Mouse (Mus musculus): Measurements from ENCODE around the gene Ube2o. TPM values are rescaled to one million over a fixed set of nuclear protein-coding genes. Genes with fewer than 3 reads are reported as not detected.

Gene Ube2o
- polyA plus RNA-seq, 1 experiment from 2014 or later, result 5.2 TPM

DNA sequence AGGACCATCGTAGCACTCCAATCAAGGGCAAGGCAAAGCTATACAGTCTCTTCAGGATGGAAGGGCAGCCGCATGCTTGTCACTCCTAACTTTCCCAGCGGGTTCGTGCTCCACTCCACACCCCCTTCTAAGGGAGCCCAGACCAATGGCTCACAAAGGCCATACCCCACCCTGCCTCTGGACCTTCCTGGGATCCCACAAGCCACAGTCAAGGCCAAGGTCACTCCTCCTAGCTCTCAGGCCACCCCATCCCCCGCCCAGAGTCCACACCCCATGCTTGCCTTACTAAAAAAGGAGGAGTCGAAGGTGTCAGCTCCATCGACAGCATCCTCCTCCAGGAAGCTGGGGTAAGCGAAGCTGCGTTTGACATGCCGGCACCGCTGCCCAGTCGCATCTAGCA, 22.9 kb upstream of the Ube2o start:
- H3K9me3 ChIP-seq (ENCODE audit: control insufficient read depth, low read length), result no peaks in the 10 kb centered on the region
- no peaks in the 10 kb centered on the region for H3K4me1 ChIP-seq (replicated peaks; ENCODE audit: control insufficient read depth, insufficient read depth, low read length)
- no peak for ATAC-seq (ENCODE audit: low read depth)
- no peak overlapping the region for H3K4me3 ChIP-seq (ENCODE audit: low read length)
- no peaks in the 10 kb centered on the region for H3K27me3 ChIP-seq (ENCODE audit: control insufficient read depth, insufficient read depth, low read depth, low read length)
- no peak overlapping the region for H3K4me2 ChIP-seq (ENCODE audit: low read depth, low read length)
- WGBS, result 84% methylated on average over 12 of the region's 12 CpGs
- no peak overlapping the region for H3K27ac ChIP-seq (ENCODE audit: low read length)
- H3K9ac ChIP-seq (ENCODE audit: low read length), result no peak overlapping the region
- H3K36me3 ChIP-seq (ENCODE audit: control insufficient read depth, insufficient read depth, low read length), result peaks cover 20% of the 10 kb centered on the region

DNA sequence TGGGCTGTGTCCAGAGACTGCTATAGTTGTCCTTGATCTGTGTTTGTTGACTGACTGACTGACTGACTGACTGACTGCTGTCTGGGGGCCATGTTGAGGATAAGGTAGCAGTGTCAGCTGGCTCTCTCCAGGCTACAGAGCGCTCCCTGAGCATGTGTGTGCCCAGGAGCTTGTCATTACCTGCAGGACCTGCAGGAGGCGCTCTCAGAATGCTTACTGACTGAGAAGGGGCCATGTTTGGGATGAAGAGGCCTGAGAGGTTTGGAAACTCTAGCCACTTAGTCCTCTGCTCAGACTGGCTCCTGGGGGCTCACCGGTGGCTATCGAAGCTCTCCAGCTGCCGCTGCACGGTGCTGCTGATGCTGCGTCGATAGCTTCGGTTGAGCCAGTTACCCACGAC, 22.1 kb upstream of the Ube2o start:
- H3K9me3 ChIP-seq (ENCODE audit: control insufficient read depth, low read length), result no peaks in the 10 kb centered on the region
- WGBS, result 83% methylated on average over 10 of the region's 10 CpGs
- no peak overlapping the region for H3K4me2 ChIP-seq (ENCODE audit: low read depth, low read length)
- H3K4me1 ChIP-seq (replicated peaks; ENCODE audit: control insufficient read depth, insufficient read depth, low read length), result no peaks in the 10 kb centered on the region
- H3K27me3 ChIP-seq (ENCODE audit: control insufficient read depth, insufficient read depth, low read depth, low read length), result no peaks in the 10 kb centered on the region
- ATAC-seq (ENCODE audit: low read depth), result no peak
- H3K9ac ChIP-seq (ENCODE audit: low read length), result no peak overlapping the region
- no peak overlapping the region for H3K27ac ChIP-seq (ENCODE audit: low read length)
- peaks cover 23% of the 10 kb centered on the region for H3K36me3 ChIP-seq (ENCODE audit: control insufficient read depth, insufficient read depth, low read length)
- H3K4me3 ChIP-seq (ENCODE audit: low read length), result no peak overlapping the region

DNA sequence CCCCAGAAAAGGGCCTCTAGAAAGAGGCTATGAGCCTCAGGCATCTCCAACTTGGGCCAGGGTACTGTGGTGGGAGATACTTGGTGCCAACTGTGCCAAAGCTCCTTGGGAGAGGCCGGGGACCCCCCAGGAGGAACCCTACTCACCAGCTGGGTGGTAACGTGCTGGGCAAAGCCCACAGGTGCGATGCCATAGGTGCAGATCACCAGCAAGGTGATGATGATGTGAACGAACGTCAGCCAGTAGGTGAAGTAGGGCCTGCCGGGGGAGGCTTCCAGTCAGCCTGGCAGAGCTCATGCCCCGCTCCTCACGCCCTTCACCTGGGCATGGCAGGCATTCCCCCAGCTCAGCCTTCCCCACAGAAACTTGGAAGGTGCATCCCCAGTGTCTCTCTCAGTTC, 20.8 kb upstream of the Ube2o start:
- Histone ChIP-seq H3K4me3 (ENCODE audit: low read length) (no peak overlapping the region), H3K27ac (ENCODE audit: low read length) (no peak overlapping the region), H3K4me1 (replicated peaks; ENCODE audit: control insufficient read depth, insufficient read depth, low read length) (no peaks in the 10 kb centered on the region), H3K4me2 (ENCODE audit: low read depth, low read length) (no peak overlapping the region), H3K27me3 (ENCODE audit: control insufficient read depth, insufficient read depth, low read depth, low read length) (no peaks in the 10 kb centered on the region), H3K9ac (ENCODE audit: low read length) (no peak overlapping the region), H3K9me3 (ENCODE audit: control insufficient read depth, low read length) (no peaks in the 10 kb centered on the region), H3K36me3 (ENCODE audit: control insufficient read depth, insufficient read depth, low read length) (peaks cover 26% of the 10 kb centered on the region)
- 84% methylated on average over 8 of the region's 8 CpGs for WGBS
- no peak for ATAC-seq (ENCODE audit: low read depth)

DNA sequence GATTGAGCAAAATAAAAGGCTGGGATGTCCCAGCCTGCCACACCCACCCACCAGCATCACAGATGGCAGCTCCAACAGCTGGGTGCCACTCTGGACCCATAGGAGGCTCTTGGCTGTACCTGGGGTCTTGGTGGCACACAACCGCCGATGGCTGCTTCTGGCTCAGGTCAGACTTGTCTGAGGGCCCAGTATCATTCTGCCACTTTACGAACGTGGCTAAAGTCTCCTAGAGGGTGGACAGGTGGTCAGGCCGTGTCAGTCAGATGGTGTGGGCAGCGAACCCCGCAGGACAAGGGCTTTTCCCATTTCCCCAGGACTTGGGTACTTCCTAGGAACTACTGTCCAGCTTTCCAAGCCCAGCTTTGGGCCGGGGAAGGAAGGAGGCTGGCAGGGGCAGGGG, 19.9 kb upstream of the Ube2o start:
- no peak overlapping the region for H3K4me2 ChIP-seq (ENCODE audit: low read depth, low read length)
- H3K4me1 ChIP-seq (replicated peaks; ENCODE audit: control insufficient read depth, insufficient read depth, low read length), result no peaks in the 10 kb centered on the region
- H3K9me3 ChIP-seq (ENCODE audit: control insufficient read depth, low read length), result no peaks in the 10 kb centered on the region
- no peak overlapping the region for H3K4me3 ChIP-seq (ENCODE audit: low read length)
- ATAC-seq (ENCODE audit: low read depth), result no peak
- no peaks in the 10 kb centered on the region for H3K27me3 ChIP-seq (ENCODE audit: control insufficient read depth, insufficient read depth, low read depth, low read length)
- 93% methylated on average over 8 of the region's 8 CpGs for WGBS
- peaks cover 25% of the 10 kb centered on the region for H3K36me3 ChIP-seq (ENCODE audit: control insufficient read depth, insufficient read depth, low read length)
- H3K9ac ChIP-seq (ENCODE audit: low read length), result no peak overlapping the region
- H3K27ac ChIP-seq (ENCODE audit: low read length), result no peak overlapping the region

DNA sequence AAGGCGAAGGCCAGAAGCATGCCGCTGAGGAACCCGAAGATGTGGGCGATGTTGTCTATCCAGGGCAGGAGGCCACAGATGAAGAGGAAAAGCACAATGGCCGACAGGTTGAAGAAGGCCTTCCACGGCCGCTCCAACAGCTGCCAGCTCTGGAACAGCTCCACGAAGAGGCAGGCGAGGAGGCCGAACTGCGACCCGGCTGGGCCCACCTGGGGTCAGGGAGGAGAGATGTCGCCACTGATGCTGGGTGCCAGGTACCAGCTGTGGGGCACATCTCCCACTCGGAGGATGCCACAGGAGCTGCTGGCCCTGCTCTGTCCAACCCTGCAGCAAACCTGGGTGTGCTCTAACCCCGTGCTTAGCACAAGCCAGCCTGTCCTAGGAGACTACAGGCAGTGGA, 18.0 kb upstream of the Ube2o start:
- no peak overlapping the region for H3K27ac ChIP-seq (ENCODE audit: low read length)
- WGBS, result 91% methylated on average over 15 of the region's 15 CpGs
- peaks cover 17% of the 10 kb centered on the region for H3K36me3 ChIP-seq (ENCODE audit: control insufficient read depth, insufficient read depth, low read length)
- H3K9me3 ChIP-seq (ENCODE audit: control insufficient read depth, low read length), result no peaks in the 10 kb centered on the region
- H3K4me1 ChIP-seq (replicated peaks; ENCODE audit: control insufficient read depth, insufficient read depth, low read length), result no peaks in the 10 kb centered on the region
- H3K4me2 ChIP-seq (ENCODE audit: low read depth, low read length), result no peak overlapping the region
- H3K4me3 ChIP-seq (ENCODE audit: low read length), result no peak overlapping the region
- ATAC-seq (ENCODE audit: low read depth), result no peak
- H3K9ac ChIP-seq (ENCODE audit: low read length), result no peak overlapping the region
- H3K27me3 ChIP-seq (ENCODE audit: control insufficient read depth, insufficient read depth, low read depth, low read length), result no peaks in the 10 kb centered on the region

DNA sequence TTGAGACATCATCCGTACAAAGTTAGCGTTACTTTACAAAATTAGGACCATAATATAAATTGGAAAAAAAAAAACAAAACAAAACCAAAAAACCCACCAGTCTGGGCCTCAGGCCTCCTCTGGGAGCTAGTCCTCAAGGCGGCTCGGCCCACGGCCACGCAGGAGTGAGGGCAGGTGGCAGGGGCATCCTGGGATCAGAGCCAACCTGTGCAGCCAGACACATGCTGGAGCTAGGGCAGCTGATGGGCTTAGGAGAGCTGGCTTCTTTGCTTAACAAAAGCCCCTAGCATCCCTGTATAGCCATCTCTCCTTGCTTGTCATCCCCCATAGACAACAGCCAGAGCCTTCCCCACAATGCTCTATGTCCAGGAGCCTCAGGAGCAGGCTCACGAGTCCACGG, 16.9 kb upstream of the Ube2o start:
- ATAC-seq (ENCODE audit: low read depth), result no peak
- 84% methylated on average over 8 of the region's 8 CpGs for WGBS
- H3K9me3 ChIP-seq (ENCODE audit: control insufficient read depth, low read length), result no peaks in the 10 kb centered on the region

DNA sequence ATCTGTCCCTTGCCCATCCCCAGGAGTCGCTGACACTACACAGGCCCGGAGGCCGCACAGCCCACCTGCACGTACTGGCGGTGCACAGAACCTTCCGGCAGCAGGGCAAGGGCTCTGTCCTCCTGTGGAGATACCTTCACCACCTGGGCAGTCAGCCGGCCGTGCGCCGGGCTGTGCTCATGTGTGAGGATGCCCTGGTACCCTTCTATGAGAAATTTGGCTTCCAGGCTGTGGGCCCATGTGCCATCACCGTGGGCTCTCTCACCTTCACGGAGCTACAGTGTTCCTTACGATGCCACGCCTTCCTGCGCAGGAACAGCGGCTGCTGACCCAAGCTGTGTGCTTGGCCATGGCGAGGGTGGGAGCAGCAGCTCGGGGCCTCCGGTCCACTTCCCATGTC, 15.5 kb upstream of the Ube2o start:
- H3K4me2 ChIP-seq (ENCODE audit: low read depth, low read length), result no peak overlapping the region
- 86% methylated on average over 19 of the region's 19 CpGs for WGBS

More for the DNA sequence above, 16.9 kb upstream of the Ube2o start:
- Histone ChIP-seq H3K36me3 (ENCODE audit: control insufficient read depth, insufficient read depth, low read length) (peaks cover 17% of the 10 kb centered on the region), H3K27ac (ENCODE audit: low read length) (no peak overlapping the region), H3K4me3 (ENCODE audit: low read length) (no peak overlapping the region), H3K4me2 (ENCODE audit: low read depth, low read length) (no peak overlapping the region), H3K4me1 (replicated peaks; ENCODE audit: control insufficient read depth, insufficient read depth, low read length) (no peaks in the 10 kb centered on the region), H3K9ac (ENCODE audit: low read length) (no peak overlapping the region), H3K27me3 (ENCODE audit: control insufficient read depth, insufficient read depth, low read depth, low read length) (no peaks in the 10 kb centered on the region)

DNA sequence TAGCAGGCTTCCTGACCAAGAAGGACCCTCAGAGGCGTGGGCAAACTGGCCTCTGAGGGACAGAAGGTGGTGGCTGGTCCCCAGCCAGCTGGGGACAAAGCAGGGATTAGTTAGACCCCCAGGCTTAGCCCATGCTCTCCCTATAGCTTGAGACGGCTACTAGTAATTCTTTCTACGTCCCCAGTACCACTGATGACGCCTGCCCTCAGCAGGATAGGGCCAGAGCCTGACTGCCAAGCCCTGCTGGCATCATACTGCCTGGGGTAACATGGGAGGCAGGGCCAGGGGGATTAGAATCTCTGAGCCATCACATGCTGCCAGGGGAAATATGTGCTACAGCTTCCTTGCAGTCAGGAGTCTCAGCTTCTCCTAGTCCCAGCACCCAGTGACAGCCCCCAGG, 12.1 kb upstream of the Ube2o start:
- ATAC-seq (ENCODE audit: low read depth), result no peak
- Histone ChIP-seq H3K4me1 (replicated peaks; ENCODE audit: control insufficient read depth, insufficient read depth, low read length) (no peaks in the 10 kb centered on the region; the same call in 1 of the 2 replicates), H3K9ac (ENCODE audit: low read length) (no peak overlapping the region), H3K4me2 (ENCODE audit: low read depth, low read length) (no peak overlapping the region), H3K4me3 (ENCODE audit: low read length) (no peak overlapping the region), H3K27me3 (ENCODE audit: control insufficient read depth, insufficient read depth, low read depth, low read length) (no peaks in the 10 kb centered on the region; the same call in 1 of the 2 replicates), H3K27ac (ENCODE audit: low read length) (no peak overlapping the region), H3K36me3 (ENCODE audit: control insufficient read depth, insufficient read depth, low read length) (peaks cover 5% of the 10 kb centered on the region; the same call in 1 of the 2 replicates), H3K9me3 (ENCODE audit: control insufficient read depth, low read length) (no peaks in the 10 kb centered on the region)
- WGBS, result 76% methylated on average over 4 of the region's 4 CpGs

More for the DNA sequence above, 15.5 kb upstream of the Ube2o start:
- Histone ChIP-seq H3K9ac (ENCODE audit: low read length) (no peak overlapping the region), H3K4me3 (ENCODE audit: low read length) (no peak overlapping the region), H3K9me3 (ENCODE audit: control insufficient read depth, low read length) (no peaks in the 10 kb centered on the region), H3K27ac (ENCODE audit: low read length) (no peak overlapping the region), H3K4me1 (replicated peaks; ENCODE audit: control insufficient read depth, insufficient read depth, low read length) (no peaks in the 10 kb centered on the region; the same call in 1 of the 2 replicates), H3K27me3 (ENCODE audit: control insufficient read depth, insufficient read depth, low read depth, low read length) (no peaks in the 10 kb centered on the region), H3K36me3 (ENCODE audit: control insufficient read depth, insufficient read depth, low read length) (peaks cover 14% of the 10 kb centered on the region)
- no peak for ATAC-seq (ENCODE audit: low read depth)

DNA sequence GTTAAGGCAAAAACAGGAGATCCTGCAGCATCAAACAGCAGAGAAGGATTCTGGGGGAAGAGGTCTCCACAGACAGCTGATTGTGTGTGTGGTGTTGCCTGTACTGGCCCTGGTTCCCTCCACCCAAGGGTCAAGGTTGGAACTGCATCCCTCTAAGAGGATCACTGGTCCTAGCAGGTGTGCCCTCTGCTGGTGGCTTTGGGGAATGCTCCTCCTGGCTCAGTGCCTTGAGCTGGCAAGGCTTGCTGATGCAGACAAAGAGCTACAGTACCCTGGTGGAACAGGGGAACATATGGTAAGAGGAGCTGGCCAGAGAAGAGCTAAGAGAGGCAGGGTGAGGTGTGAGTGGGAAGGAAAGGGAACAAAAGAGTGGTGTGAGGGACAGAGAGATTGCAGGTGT, 11.2 kb upstream of the Ube2o start:
- Histone ChIP-seq H3K4me2 (ENCODE audit: low read depth, low read length) (no peak overlapping the region), H3K27ac (ENCODE audit: low read length) (no peak overlapping the region), H3K4me3 (ENCODE audit: low read length) (no peak overlapping the region), H3K9me3 (ENCODE audit: control insufficient read depth, low read length) (no peaks in the 10 kb centered on the region), H3K36me3 (ENCODE audit: control insufficient read depth, insufficient read depth, low read length) (peaks cover 2% of the 10 kb centered on the region; the same call in 1 of the 2 replicates), H3K4me1 (replicated peaks; ENCODE audit: control insufficient read depth, insufficient read depth, low read length) (no peaks in the 10 kb centered on the region; the same call in 1 of the 2 replicates), H3K9ac (ENCODE audit: low read length) (no peak overlapping the region), H3K27me3 (ENCODE audit: control insufficient read depth, insufficient read depth, low read depth, low read length) (peaks cover under 1% of the 10 kb centered on the region)
- ATAC-seq (ENCODE audit: low read depth), result peak; percentile 78

DNA sequence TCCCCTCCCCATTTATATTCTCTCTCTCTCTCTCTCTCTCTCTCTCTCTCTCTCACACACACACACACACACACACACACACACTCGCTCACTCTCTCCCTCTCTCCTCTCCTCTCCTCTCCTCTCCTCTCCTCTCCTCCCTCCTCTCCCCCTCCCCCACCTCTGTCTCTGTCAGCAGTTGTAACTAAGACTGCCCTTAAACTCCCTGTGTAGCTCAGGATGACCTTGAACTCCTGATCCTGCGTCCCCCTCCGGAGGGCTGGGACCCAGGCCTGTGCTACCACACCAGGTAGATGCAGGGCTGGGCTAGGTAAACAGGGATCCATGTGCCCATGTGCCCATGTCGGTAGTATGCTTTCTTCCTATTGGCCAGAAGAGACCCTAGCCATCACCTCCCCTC, 10.4 kb upstream of the Ube2o start:
- Histone ChIP-seq H3K36me3 (ENCODE audit: control insufficient read depth, insufficient read depth, low read length) (no peaks in the 10 kb centered on the region), H3K9me3 (ENCODE audit: control insufficient read depth, low read length) (no peaks in the 10 kb centered on the region), H3K27ac (ENCODE audit: low read length) (no peak overlapping the region), H3K9ac (ENCODE audit: low read length) (no peak overlapping the region), H3K27me3 (ENCODE audit: control insufficient read depth, insufficient read depth, low read depth, low read length) (peaks cover 4% of the 10 kb centered on the region), H3K4me3 (ENCODE audit: low read length) (no peak overlapping the region), H3K4me2 (ENCODE audit: low read depth, low read length) (no peak overlapping the region), H3K4me1 (replicated peaks; ENCODE audit: control insufficient read depth, insufficient read depth, low read length) (no peaks in the 10 kb centered on the region; the same call in 1 of the 2 replicates)
- no peak for ATAC-seq (ENCODE audit: low read depth)
- WGBS, result 78% methylated on average over 4 of the region's 4 CpGs

Measured in lung, embryonic 16.5 days (tissue).